Mouse (Mus musculus): ENCODE data around the gene Tnfrsf13c.

- no peak for TF ChIP-seq CTCF (IDR thresholded peaks at IDR 0.05; ENCODE audit: borderline replicate concordance, insufficient read depth, low read depth, low read length)
- TF ChIP-seq POLR2A (IDR thresholded peaks at IDR 0.05; ENCODE audit: borderline replicate concordance, insufficient read depth, low read length): no peak
These were observed 16.5 kb downstream of the Tnfrsf13c start for GRCm38 (mm10) chr15:82207504-82208219.
